Mouse (Mus musculus) heart, postnatal 0 days (tissue): ENCODE data around the gene Hoxa3. TPM values are rescaled to one million over a fixed set of nuclear protein-coding genes. Genes with fewer than 3 reads are reported as not detected.

ENCODE experiments used
- ATAC-seq: fragments of 200-750 bp; cut with Nextera tagmentation; 2 replicates; pipeline ENCODE4 v1.8.0; 2017; ENCODE audit warnings: low read depth, moderate number of reproducible peaks, moderate library complexity; ENCODE audit not compliant: insufficient read depth
- DNase-seq: peaks from one replicate; pipeline ENCODE4 v3.0.0-alpha.2; 2016; ENCODE audit warnings: low spot score
- H3K27ac ChIP-seq: fragments of 300-500 bp; sonication (generic); 2 replicates; pipeline ENCODE4 v1.5.1; 2014; ENCODE audit warnings: low read depth, mild to moderate bottlenecking
- H3K27me3 ChIP-seq: fragments of 300-500 bp; sonication (generic); 2 replicates; pipeline ENCODE4 v1.6.1; 2014; ENCODE audit warnings: low read length, mixed read lengths; ENCODE audit not compliant: control insufficient read depth, insufficient read depth
- H3K36me3 ChIP-seq: fragments of 300-500 bp; sonication (generic); replicated peaks from 2 replicates; pipeline ENCODE4 v1.6.1; 2014; ENCODE audit warnings: low read length, mixed read lengths; ENCODE audit not compliant: control insufficient read depth, insufficient read depth
- H3K4me1 ChIP-seq: fragments of 300-500 bp; sonication (generic); 2 replicates; pipeline ENCODE4 v1.6.1; 2014; ENCODE audit warnings: antibody characterized with exemption; ENCODE audit not compliant: control insufficient read depth, insufficient read depth
- H3K4me2 ChIP-seq: fragments of 300-500 bp; sonication (generic); 2 replicates; pipeline ENCODE4 v1.6.1; 2014; ENCODE audit warnings: low read depth, mild to moderate bottlenecking, low read length, moderate library complexity
- H3K4me3 ChIP-seq: fragments of 300-500 bp; sonication (generic); 2 replicates; pipeline ENCODE4 v1.5.1; 2014; ENCODE audit warnings: low read depth, low read length
- H3K9ac ChIP-seq: fragments of 300-500 bp; sonication (generic); replicated peaks from 2 replicates; pipeline ENCODE4 v1.6.1; 2014; ENCODE audit warnings: low read depth, low read length, mixed read lengths
- H3K9me3 ChIP-seq: fragments of 300-500 bp; sonication (generic); replicated peaks from 2 replicates; pipeline ENCODE4 v1.6.1; 2016; ENCODE audit warnings: low read length; ENCODE audit not compliant: control insufficient read depth
- CTCF ChIP-seq: IDR thresholded peaks from 2 replicates; pipeline ENCODE4 v1.5.1; 2016; ENCODE audit warnings: antibody characterized with exemption, control low read depth, low read depth
- EP300 ChIP-seq: IDR thresholded peaks from 2 replicates; pipeline ENCODE4 v1.6.1; 2016; ENCODE audit warnings: antibody characterized with exemption, low read depth
- WGBS: fragments of 180-500 bp; shearing (Covaris S2); extraction: QIAGEN DNeasy Blood & Tissue Kit; methylation state at CpG from one replicate; pipeline ENCODE4 v1.1.7; 2014; 5-methylcytosine and 5-hydroxymethylcytosine counted together
- polyA plus RNA-seq: library from polyadenylated mRNA; unstranded; fragments of >200 nt; fragmentation: Nextera tagmentation; extraction: Ambion mirVana; gene quantifications from 2 replicates; pipeline ENCODE4 v1.2.1, GENCODE M21; 2015
- total RNA-seq: library from RNA; depleted of rRNA; stranded (reverse); fragments of >200 nt; gene quantifications from 2 replicates; pipeline ENCODE4 v1.2.3, GENCODE M21; 2014; ENCODE audit warnings: low replicate concordance

Gene Hoxa3
- total and polyA plus RNA-seq, 2 experiments from 2014 or later = 0.37 TPM; not detected in 1

- peaks cover 99% of the 10 kb centered on the region for H3K27me3 ChIP-seq
- no peak overlapping the region for H3K27ac ChIP-seq
- no peak for DNase-seq
Measured at GRCm38 (mm10) chr6:52165441-52166370, 47.4 kb downstream of the Hoxa3 start.

GRCm38 (mm10) chr6:52164626-52165440, 48.3 kb downstream of the Hoxa3 start, which contains the start of gene Hoxa2:
Gene Hoxa2 (minus strand): TSS chr6:52164831.
- peak within 1 kb of the TSS; percentile 28; the same call in 1 of the 2 replicates for H3K9ac ChIP-seq
- H3K27me3 ChIP-seq = peaks cover 99% of the 10 kb centered on the region
- no peak for TF ChIP-seq EP300
- no peak for TF ChIP-seq CTCF
- 3% methylated on average over 25 of the region's 25 CpGs for WGBS
- ATAC-seq (no peak), DNase-seq (no peak)
- H3K4me2 ChIP-seq = peak within 1 kb of the TSS; percentile 51
- H3K36me3 ChIP-seq = no peaks in the 10 kb centered on the region
- peak within 1 kb of the TSS; percentile 62 for H3K27ac ChIP-seq
- no peaks in the 10 kb centered on the region for H3K4me1 ChIP-seq
- no peaks in the 10 kb centered on the region for H3K9me3 ChIP-seq
- H3K4me3 ChIP-seq = peak within 1 kb of the TSS; percentile 39

More at GRCm38 (mm10) chr6:52165441-52166370, 47.4 kb downstream of the Hoxa3 start:
- Histone ChIP-seq H3K36me3 (no peaks in the 10 kb centered on the region), H3K4me2 (peak overlapping the region; percentile 51), H3K9me3 (no peaks in the 10 kb centered on the region), H3K4me3 (peak overlapping the region; percentile 39), H3K4me1 (no peaks in the 10 kb centered on the region), H3K9ac (no peak overlapping the region)
- TF ChIP-seq CTCF (no peak), EP300 (no peak)
- no peak for ATAC-seq
- WGBS = 3% methylated on average over 28 of the region's 28 CpGs

GRCm38 (mm10) chr6:52164051-52164625, 49.0 kb downstream of the Hoxa3 start:
- WGBS = 2% methylated on average over 39 of the region's 39 CpGs
- Histone ChIP-seq H3K27ac (peak overlapping the region; percentile 46), H3K27me3 (peaks cover 99% of the 10 kb centered on the region), H3K9ac (peak overlapping the region; percentile 28; the same call in 1 of the 2 replicates), H3K9me3 (no peaks in the 10 kb centered on the region), H3K4me1 (no peaks in the 10 kb centered on the region), H3K4me3 (peak overlapping the region; percentile 39), H3K4me2 (peak overlapping the region; percentile 51), H3K36me3 (no peaks in the 10 kb centered on the region)
- TF ChIP-seq CTCF = no peak
- no peak for TF ChIP-seq EP300
- ATAC-seq = no peak; the same call in 1 of the 2 replicates
- DNase-seq = no peak

GRCm38 (mm10) chr6:52163366-52164031, 49.6 kb downstream of the Hoxa3 start:
- peaks cover 99% of the 10 kb centered on the region for H3K27me3 ChIP-seq
- no peaks in the 10 kb centered on the region; the same call in 1 of the 2 replicates for H3K4me1 ChIP-seq
- peak overlapping the region; percentile 51 for H3K4me2 ChIP-seq
- DNase-seq (no peak), ATAC-seq (no peak)
- no peaks in the 10 kb centered on the region for H3K36me3 ChIP-seq
- 14% methylated on average over 17 of the region's 17 CpGs for WGBS
- H3K27ac ChIP-seq = peak overlapping the region; percentile 62
- no peaks in the 10 kb centered on the region for H3K9me3 ChIP-seq
- TF ChIP-seq EP300 (no peak), CTCF (no peak)
- peak overlapping the region; percentile 39 for H3K4me3 ChIP-seq
- H3K9ac ChIP-seq = no peak overlapping the region
